Mouse (Mus musculus): ENCODE data around the gene Gm9821.

The Gm9821 gene

GRCm38 (mm10) chr2:91949411-91950274, 4.1 kb downstream of the Gm9821 start:
- DNase-seq, result peak; percentile 60 to 63

- DNase-seq, result peak; percentile 65 to 80
Observed at GRCm38 (mm10) chr2:91950275-91951085, 5.0 kb downstream of the Gm9821 start.

GRCm38 (mm10) chr2:91953825-91954224, 8.3 kb downstream of the Gm9821 start:
- no peak for DNase-seq

GRCm38 (mm10) chr2:91955121-91955591, 9.7 kb downstream of the Gm9821 start:
- no peak for DNase-seq

- no peak for DNase-seq
Observed at GRCm38 (mm10) chr2:91955875-91956274, 10.4 kb downstream of the Gm9821 start.

GRCm38 (mm10) chr2:91957096-91957495, 11.6 kb downstream of the Gm9821 start:
- peak; percentile 75 to 87 for DNase-seq

GRCm38 (mm10) chr2:91958049-91958448, 12.5 kb downstream of the Gm9821 start:
- DNase-seq, result peak in 1 of 2 experiments; percentile 19

- DNase-seq, result peak; percentile 66 to 75
Observed at GRCm38 (mm10) chr2:91958701-91959457, 13.4 kb downstream of the Gm9821 start.

- DNase-seq, result peak in 1 of 2 experiments; percentile 25
Observed at GRCm38 (mm10) chr2:91959544-91960410, 14.3 kb downstream of the Gm9821 start.

- DNase-seq, result no peak
Observed at GRCm38 (mm10) chr2:91960459-91960858, 15.0 kb downstream of the Gm9821 start.

- peak; percentile 60 to 61 for DNase-seq
Observed at GRCm38 (mm10) chr2:91961901-91962761, 16.6 kb downstream of the Gm9821 start.

- DNase-seq, result peak; percentile 48 to 67
Observed at GRCm38 (mm10) chr2:91962864-91963401, 17.4 kb downstream of the Gm9821 start.

- DNase-seq, result peak; percentile 94 to 97
Observed at GRCm38 (mm10) chr2:91963443-91963932, 18.0 kb downstream of the Gm9821 start.

- no peak for DNase-seq
Observed at GRCm38 (mm10) chr2:91964610-91965204, 19.2 kb downstream of the Gm9821 start.

GRCm38 (mm10) chr2:91965417-91965816, 19.9 kb downstream of the Gm9821 start:
- peak; percentile 47 to 69 for DNase-seq

- DNase-seq, result no peak
Observed at GRCm38 (mm10) chr2:91966367-91966766, 20.9 kb downstream of the Gm9821 start.

GRCm38 (mm10) chr2:91967962-91968361, 22.5 kb downstream of the Gm9821 start:
- DNase-seq, result no peak

GRCm38 (mm10) chr2:91971231-91972097, 26.0 kb downstream of the Gm9821 start:
- no peak for DNase-seq

GRCm38 (mm10) chr2:91972121-91972566, 26.6 kb downstream of the Gm9821 start:
- no peak for DNase-seq

Measured in thymus, postnatal 36 days (tissue).